Mouse (Mus musculus): ENCODE results near the gene Sept14. TPM values are rescaled to one million over a fixed set of nuclear protein-coding genes. Genes with fewer than 3 reads are reported as not detected.

Sept14 gene
- total and polyA plus RNA-seq, 3 experiments = not detected

DNA sequence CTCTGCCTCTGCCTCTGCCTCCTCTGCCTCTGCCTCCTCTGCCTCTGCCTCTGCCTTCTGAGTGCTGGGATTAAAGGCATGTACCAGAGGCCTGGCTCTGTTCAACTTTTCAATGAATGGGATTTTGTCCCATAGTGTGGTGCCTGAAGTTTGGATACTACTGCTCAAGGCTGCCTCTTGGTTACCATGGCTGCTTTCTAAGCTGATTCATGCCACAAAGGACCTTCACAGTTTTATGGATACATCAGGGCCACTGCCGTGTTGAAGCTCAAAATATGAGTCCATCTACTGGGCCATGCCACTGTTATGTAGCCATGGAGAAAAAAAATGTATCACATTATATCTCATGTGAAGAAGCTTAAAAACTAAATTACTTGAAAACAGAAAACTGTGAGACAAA lies 6.6 kb downstream of the Sept14 start (continued):
- TF ChIP-seq MXI1 (IDR thresholded peaks at IDR 0.05; ENCODE audit: low read depth, low read length) = no peak

DNA sequence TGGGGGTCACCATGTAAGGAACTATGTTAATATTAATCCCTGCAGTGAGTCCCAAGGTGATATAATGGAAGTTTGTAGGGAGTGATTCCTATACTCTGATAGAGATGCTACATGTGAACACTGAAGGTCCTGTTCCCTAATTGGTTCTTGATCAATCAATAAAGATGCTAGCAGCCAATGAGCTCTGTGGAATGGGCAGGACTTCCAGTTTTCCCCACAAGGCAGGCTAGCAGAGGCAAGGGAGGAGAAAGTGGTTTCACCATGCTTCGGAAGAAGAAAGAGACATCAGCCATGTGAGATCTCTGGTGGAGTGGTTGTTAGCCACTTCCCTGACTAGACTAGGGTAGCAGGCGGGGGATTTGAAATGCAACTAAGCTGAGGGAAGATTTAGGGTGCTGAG lies 7.8 kb downstream of the Sept14 start:
- no peak overlapping the region for H3K27ac ChIP-seq (ENCODE audit: control insufficient read depth, low read depth, low read length)
- H3K4me1 ChIP-seq (ENCODE audit: control insufficient read depth in 1 of 2, insufficient read depth in 2 of 2, low read length in 2 of 2) = no peaks in the 10 kb centered on the region
- no peaks in the 10 kb centered on the region for H3K9me3 ChIP-seq (replicated peaks; ENCODE audit: insufficient read depth, low read length)
- DNase-seq (ENCODE audit: low read depth, low spot score) = no peak
- no peak for TF ChIP-seq ZC3H11A (IDR thresholded peaks at IDR 0.05; ENCODE audit: low read depth, low read length)
- TF ChIP-seq UBTF (IDR thresholded peaks at IDR 0.05; ENCODE audit: borderline replicate concordance, insufficient read depth, low read depth, low read length) = no peak
- H3K79me2 ChIP-seq (ENCODE audit: control insufficient read depth, insufficient read depth, low read length, poor library complexity) = no peaks in the 10 kb centered on the region
- no peaks in the 10 kb centered on the region for H3K36me3 ChIP-seq (ENCODE audit: control insufficient read depth in 1 of 2, insufficient read depth in 2 of 2, low read length in 2 of 2)
- H3K27me3 ChIP-seq (ENCODE audit: control insufficient read depth in 1 of 2, insufficient read depth in 2 of 2, low read length in 2 of 2) = peaks cover 2 to 8% of the 10 kb centered on the region in 2 experiments; a peak in 3 of 4 replicates
- no peak overlapping the region for H3K4me3 ChIP-seq (ENCODE audit: control insufficient read depth in 1 of 2, insufficient read depth in 1 of 2, low read depth in 2 of 2, low read length in 2 of 2)
- no peak overlapping the region for H3K9ac ChIP-seq (ENCODE audit: control insufficient read depth, low read depth, low read length, poor library complexity, severe bottlenecking)

DNA sequence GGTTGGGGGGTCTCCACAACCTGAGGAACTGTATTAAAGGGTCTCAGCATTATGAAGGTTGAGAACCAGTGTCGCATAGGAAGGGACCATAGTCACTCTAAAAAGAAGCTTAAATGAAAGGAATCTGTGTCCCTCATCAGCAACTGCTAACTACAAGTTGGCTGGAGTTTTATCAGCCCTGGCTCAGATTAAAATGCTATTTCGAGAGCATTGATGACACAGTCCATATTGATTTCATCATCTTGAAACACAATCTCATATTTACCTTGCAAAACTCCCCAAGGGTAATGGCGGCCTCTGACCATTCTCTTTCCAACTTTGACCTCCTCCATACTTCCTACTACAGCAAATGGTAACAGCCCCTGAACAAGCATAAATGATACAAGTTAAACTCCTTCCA lies 17.8 kb downstream of the Sept14 start:
- H3K9me3 ChIP-seq (replicated peaks; ENCODE audit: insufficient read depth, low read length) = no peaks in the 10 kb centered on the region
- no peaks in the 10 kb centered on the region for H3K36me3 ChIP-seq (ENCODE audit: control insufficient read depth in 1 of 2, insufficient read depth in 2 of 2, low read length in 2 of 2)
- no peaks in the 10 kb centered on the region for H3K79me2 ChIP-seq (ENCODE audit: control insufficient read depth, insufficient read depth, low read length, poor library complexity)
- no peak for DNase-seq (ENCODE audit: low read depth, low spot score)
- TF ChIP-seq ELF1 (IDR thresholded peaks at IDR 0.05; ENCODE audit: low read depth, low read length) (no peak), E2F4 (IDR thresholded peaks at IDR 0.05; ENCODE audit: borderline replicate concordance, low read depth, low read length) (no peak), MAX (IDR thresholded peaks at IDR 0.05; ENCODE audit: low read length) (no peak), CHD1 (IDR thresholded peaks at IDR 0.05; ENCODE audit: low read depth, low read length) (no peak), USF1 (IDR thresholded peaks at IDR 0.05; ENCODE audit: low read depth, low read length) (no peak), BHLHE40 (IDR thresholded peaks at IDR 0.05; ENCODE audit: borderline replicate concordance, low read depth, low read length) (no peak), POLR2AphosphoS5 (IDR thresholded peaks at IDR 0.05; ENCODE audit: borderline replicate concordance, low read depth, low read length) (no peak), SIN3A (IDR thresholded peaks at IDR 0.05; ENCODE audit: low read length) (no peak), MAZ (IDR thresholded peaks at IDR 0.05; ENCODE audit: low read depth, low read length) (no peak), RCOR1 (IDR thresholded peaks at IDR 0.05; ENCODE audit: low read depth, low read length) (no peak), EP300 (IDR thresholded peaks at IDR 0.05; ENCODE audit: low read depth in 1 of 2, low read length in 2 of 2) (no peak), TBP (IDR thresholded peaks at IDR 0.05; ENCODE audit: low read depth, low read length) (no peak), MXI1 (IDR thresholded peaks at IDR 0.05; ENCODE audit: low read depth, low read length) (no peak), ZKSCAN1 (IDR thresholded peaks at IDR 0.05; ENCODE audit: low read depth, low read length) (no peak), TAL1 (IDR thresholded peaks at IDR 0.05; ENCODE audit: low read length) (no peak), UBTF (IDR thresholded peaks at IDR 0.05; ENCODE audit: borderline replicate concordance, insufficient read depth, low read depth, low read length) (no peak), JUND (IDR thresholded peaks at IDR 0.05; ENCODE audit: low read depth, low read length) (no peak), POLR2A (IDR thresholded peaks at IDR 0.05; ENCODE audit: control insufficient read depth in 1 of 2, insufficient read depth in 1 of 2, low read depth in 1 of 2, low read length in 2 of 2, poor library complexity in 1 of 2) (no peak)
- H3K27ac ChIP-seq (ENCODE audit: control insufficient read depth, low read depth, low read length) = no peak overlapping the region
- H3K4me3 ChIP-seq (ENCODE audit: control insufficient read depth in 1 of 2, insufficient read depth in 1 of 2, low read depth in 2 of 2, low read length in 2 of 2) = no peak overlapping the region
- H3K4me1 ChIP-seq (ENCODE audit: control insufficient read depth in 1 of 2, insufficient read depth in 2 of 2, low read length in 2 of 2) = no peaks in the 10 kb centered on the region
- no peak overlapping the region for H3K9ac ChIP-seq (ENCODE audit: control insufficient read depth, low read depth, low read length, poor library complexity, severe bottlenecking)
- peaks cover 0 to 2% of the 10 kb centered on the region in 2 experiments; a peak in 2 of 4 replicates for H3K27me3 ChIP-seq (ENCODE audit: control insufficient read depth in 1 of 2, insufficient read depth in 2 of 2, low read length in 2 of 2)
